Mouse (Mus musculus): ENCODE data around the gene Odaph.
A peak's percentile ranks its signal among the peaks of the same experiment; 100 is the strongest.
"Not testable (repeated sequence)": the region's sequence is repeated elsewhere in the genome, so short reads cannot be mapped to it uniquely, and the experiment has no call there.

The Odaph gene

DNA sequence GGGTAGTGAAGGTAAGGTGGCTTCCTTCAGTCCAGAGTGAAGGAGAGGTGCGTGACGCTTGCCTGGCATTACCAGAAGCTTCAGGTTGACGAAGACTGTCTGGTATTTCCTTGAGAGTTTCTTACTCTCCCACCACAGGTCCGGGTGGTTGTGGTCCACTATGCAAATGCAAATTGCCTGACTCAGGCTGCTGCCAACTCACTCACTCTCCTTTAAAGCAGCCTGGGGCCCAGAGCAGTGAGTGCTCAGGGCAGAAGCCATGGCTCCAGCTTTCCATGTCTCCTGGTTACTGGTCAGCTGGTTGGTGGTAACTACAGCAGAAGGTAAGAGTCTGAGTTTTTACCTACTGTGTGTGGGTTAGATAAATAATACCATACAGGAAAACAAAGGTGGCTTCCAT is at the start of gene Odaph:
TSS of gene Odaph (plus strand) at position 240 of the 400 bp plus-strand sequence.
- DNase-seq (ENCODE audit: low read depth, low spot score), result no peak

DNA sequence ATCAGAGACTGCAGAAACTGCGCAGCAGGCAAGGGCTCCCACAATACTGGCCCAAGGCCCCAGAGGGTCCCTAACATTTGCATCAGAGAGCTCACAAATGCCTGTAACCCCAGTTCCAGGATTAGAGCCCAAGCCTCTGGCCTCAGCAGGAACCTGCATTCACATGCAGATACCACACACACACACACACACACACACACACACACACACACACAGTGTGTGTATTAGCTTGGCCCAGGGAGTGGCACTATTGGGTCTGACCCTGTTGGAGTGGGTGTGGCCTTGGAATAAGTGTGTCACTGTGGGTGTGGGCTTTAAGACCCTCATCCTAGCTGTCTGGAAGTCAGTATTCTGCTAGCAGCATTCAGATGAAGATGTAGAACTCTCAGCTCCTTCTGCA is 41.7 kb upstream of the Odaph start:
- not testable (repeated sequence) for DNase-seq (ENCODE audit: low read depth, low spot score)

DNA sequence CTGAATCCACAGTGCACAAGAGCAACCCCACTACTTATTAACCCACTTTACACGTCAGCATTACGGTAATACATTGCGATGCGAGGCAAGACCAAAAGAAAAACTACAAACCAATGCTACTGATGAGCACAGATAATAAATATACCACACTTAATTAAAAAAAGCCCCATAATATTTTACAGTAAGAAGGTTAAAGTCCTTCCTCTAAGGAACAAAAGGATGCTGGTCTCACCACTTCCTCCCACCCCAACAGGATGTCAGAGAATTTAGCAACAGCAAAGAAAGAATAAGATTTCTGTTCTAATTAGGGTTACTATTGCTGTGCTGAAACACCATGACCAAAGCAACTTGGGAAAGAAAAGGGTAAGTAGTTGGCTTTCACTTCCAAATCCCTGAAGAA is 40.3 kb upstream of the Odaph start:
- DNase-seq (ENCODE audit: low read depth, low spot score), result no peak

DNA sequence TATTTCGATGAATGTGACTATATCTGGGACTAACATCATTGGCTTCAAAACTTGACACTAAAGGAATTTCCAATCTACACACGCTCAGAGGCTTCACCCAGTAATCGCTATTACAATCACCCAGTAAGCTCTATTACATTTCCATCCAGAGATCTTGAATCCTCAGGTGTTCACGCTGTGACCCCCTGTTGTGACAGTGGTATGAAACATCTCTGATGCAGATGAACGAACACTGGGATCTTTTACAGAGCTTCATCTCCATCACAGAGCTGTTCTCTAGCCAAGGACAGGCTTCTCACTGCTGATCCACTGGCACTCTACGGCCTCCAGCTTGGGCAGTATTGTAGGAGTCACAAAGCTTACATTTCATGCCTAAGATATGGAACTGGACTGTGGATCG is 37.8 kb upstream of the Odaph start:
- DNase-seq (ENCODE audit: low read depth, low spot score), result no peak

DNA sequence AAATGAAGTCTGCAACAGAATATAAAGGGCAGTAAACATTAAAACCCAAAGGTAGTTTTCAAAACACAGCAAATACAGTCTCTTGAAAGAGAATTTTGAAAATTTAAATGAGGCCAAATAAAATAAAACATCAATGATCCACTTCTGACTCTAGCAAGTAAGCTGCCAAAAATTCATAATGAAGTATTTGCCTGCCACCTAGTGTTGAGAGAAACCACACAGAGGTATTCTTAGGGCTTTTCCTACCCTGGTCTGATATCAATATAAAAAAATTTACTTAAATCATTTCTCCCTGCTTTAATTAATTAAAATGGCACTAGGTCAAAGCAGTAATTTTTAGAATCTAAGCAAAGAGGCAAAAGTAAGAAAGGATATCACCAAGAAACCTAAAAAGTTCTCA is 35.9 kb upstream of the Odaph start:
- peak; percentile 47 for DNase-seq (ENCODE audit: low read depth, low spot score)

DNA sequence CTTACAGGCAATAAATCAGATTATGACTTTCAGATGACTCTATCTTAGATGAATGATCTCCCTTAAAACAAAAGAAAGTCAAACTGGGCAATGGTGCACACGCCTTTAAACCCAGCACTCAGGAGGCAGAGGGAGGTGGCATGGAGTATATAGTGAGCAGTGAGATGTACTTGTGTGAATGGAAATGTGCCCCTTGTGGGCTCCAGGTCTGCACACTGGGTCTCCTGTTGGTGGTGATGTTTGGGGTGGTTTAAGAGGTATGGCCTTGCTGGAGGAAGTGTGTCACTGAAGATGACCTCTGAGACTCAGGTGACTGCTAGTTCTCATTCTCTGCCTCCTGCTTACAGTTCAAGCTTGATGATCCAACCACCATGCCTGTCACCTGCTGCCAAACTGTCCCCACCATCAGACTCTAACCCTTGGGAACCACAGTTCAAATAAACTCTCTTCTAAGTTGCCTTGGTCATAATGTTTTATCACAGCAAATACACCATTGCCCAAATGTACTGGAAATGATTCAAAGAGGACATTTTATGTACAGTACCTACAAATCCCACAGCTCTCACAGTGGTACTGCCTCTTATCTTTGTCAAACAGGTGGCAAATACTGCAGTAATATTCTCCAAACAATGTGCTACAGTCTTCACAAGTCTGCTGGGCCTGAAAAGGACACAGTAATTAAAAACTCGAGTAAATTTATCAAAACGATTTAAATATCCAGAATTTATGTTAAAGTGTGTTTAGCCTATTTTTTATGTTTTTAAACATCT is 30.1 kb upstream of the Odaph start:
- DNase-seq (ENCODE audit: low read depth, low spot score), result no peak

DNA sequence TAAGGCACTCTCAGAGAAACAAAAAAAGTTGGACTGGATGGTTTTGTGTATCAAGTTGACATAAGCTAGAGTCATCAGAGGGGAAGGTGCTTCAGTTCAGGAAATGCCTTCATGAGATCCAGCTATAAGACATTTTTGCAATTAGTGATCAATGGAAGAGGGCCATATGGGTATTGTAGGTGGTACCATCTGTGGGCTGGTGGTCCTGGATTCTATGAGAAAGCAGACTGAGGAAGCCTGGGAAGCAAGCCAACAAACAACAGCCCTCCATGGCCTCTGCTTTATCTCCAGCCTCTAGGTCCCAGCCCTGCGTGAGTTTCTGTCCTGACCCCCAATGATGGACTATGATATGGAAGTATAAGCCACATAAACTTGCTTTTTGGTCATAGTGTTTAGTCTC is 28.2 kb upstream of the Odaph start:
- no peak for DNase-seq (ENCODE audit: low read depth, low spot score)

DNA sequence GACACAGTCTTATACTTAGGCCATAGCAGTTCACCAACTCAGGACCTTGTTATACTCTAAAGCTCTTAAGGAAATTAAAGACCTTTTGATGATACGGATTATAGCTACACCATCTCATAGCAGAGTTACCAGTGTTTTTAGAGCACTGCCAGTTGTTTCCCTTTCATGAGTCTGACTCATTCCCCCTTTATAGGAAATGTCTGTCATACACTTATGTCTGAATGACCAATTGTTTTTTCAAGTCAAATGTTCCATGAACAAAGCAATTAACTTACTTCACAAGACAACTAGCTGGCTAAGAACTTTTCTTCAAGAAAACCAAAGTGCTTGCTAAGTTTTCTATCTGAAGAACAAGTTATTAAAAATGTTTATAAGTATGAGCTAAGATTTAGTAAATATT is 27.3 kb upstream of the Odaph start:
- no peak for DNase-seq (ENCODE audit: low read depth, low spot score)

DNA sequence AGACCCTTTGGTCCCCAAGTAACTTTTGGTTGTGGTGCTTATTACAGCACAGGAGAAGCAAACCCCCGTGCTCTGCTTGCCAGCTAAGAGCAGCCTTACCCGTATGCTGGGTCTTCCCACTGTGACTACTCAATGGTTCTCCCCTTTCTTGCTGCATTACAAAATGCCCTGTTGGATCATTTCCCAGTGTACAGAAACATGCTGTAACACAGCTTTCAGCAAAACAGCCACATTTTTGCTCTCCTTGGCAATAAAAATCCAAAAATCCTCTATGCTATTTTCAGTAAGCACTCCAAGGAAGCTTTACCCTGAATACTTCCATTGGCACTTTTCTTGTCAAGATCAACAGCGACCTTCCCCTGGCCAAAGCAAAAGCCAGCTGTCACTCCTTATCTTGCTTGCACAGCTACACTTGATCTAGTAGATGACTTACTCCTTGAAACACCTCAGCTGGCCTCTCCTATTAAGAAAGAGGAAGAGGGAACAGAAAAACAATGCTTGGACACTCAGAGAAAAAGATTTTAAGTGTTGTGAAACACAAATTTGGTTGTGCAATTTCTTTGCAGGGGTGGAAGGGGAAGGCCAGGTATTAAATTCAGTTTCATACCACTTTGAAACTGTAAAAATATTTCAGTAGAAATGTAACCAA is 26.5 kb upstream of the Odaph start:
- DNase-seq (ENCODE audit: low read depth, low spot score), result peak; percentile 61

DNA sequence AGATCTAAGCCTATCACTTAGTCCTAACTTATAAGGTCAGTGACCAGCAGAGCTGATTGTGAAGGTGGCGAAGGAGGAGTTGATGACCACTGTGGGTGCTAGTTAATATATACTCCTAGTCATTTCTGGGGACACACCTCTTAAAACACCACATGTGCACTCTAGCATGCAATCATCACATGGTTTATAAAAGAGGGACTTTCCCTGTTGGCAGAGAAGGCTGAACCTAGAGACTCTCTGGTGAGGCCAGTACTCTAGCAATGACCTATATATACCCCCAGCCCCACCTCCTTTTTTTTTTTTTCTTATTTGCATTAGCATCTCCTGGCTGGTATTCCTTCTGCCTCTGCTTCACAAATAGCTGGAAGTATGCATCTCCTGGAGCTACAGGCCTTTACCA is 25.9 kb upstream of the Odaph start:
- DNase-seq (ENCODE audit: low read depth, low spot score), result no peak

DNA sequence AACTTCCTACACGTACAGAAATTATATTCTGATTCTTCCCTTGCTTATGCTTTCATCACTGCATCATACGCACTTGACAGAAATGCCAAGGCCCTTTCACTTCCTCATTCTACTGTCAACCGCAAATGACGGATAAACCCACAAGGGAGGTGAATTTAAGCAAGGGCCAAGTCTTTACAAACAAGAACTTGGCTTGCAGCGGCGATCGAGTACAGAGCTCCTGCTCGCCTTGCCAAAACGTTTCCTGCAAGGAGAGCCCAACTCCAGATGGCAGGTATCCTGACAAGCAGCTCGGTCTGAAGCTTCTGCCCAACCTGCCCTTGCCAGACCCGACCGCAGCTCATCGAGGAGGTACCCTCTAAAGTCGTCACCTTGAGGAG is 25.0 kb upstream of the Odaph start:
- peak; percentile 84 for DNase-seq (ENCODE audit: low read depth, low spot score)

DNA sequence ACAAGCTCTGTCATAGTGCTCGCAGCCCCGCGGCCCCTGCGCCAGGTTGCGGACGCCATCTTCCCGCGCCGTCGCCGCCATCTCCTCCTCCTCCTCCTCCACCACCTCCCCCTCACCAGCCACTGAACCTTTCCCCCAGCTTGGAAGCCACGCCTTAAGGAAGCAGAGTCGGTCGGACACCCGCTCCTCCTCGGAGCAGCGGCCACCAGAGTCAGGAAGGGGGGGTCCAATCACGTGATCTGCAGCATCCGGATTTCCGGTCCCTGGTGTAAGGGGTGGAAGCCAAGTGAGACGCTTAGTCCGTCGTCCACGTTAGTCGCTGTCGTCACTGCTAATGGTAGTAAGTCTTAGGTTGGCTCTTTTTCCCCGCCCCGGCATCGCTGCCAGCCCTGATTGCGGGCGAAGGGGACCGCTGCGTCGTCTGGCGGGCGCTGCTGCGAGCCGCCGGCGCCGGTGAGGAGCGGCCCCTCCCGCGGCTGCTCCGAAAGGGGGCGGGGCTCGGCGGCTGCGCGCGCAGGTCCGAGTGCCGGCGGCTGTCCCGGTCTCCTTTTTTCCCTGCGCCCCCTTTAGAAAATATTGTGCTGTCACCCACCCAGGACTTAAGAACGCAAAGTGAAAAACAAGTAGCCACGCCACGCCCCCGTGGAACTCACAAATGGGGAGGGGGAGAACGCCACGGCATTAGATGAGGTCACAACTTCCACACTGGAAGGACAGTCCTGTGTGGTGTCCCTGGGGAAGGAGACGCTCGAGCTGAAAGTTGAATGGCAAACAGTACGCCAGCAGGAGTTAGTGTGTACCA is 24.4 kb upstream of the Odaph start, which contains the start of gene Rchy1:
TSS of gene Rchy1 (minus strand) at position 430 of the 802 bp plus-strand sequence.
- peak; percentile 99 for DNase-seq (ENCODE audit: low read depth, low spot score)

DNA sequence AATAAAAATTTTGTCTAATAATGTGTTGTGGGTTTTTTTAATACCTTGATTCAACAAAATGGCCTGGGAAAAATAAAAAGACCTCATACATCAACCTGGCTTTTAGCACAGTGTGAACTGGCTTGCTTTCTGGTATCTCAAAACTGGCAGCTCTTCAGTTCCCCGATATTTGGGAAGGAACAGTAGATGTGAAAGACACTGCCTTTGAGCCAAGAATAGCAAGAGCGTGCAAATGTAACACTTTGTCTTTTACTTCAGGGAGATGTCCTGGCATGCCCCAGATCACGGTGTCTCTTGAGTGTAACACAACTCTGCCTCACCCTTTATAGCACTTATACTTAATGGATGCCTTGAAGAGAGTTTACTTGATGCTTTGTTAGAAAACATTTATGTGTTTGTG is 15.2 kb upstream of the Odaph start:
- no peak for DNase-seq (ENCODE audit: low read depth, low spot score)

DNA sequence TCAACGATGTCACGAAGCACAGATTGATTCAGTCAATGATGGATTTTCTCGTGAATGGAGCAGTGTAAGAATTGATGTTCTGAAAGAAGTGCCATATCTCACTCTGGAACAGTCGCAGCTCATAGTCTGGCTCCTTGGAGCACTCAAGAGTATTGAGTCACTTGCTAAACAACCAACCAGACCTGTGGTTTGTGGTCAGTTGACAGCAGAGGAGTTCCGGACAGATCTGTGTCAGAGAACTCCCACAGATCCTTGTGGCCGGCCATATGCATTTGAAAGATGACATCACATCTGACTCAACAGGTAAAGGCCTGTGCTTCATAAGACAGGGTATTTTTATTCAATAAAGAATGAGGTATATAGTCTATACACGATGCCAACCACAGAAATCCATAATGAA is 13.3 kb upstream of the Odaph start:
- no peak for DNase-seq (ENCODE audit: low read depth, low spot score)

DNA sequence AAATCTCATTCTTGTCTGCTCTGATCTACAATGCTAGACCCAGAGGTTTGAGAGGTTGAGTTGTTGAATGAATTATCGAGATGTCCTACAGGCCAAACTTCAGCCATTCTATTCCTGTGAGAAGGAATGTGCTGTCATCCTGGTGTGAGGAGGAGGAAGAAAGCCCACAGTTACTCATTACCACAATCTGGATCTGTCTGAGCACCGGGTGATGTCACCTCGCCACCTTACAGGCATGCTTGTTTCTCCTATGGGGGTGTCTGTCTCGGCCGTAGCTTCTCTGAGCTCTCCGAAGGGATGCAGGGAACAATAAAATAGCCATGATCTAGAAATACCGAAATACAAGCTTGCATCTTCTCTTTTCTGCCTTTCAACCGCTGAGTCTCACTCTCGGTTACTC is 11.5 kb upstream of the Odaph start:
- DNase-seq (ENCODE audit: low read depth, low spot score), result peak; percentile 51

DNA sequence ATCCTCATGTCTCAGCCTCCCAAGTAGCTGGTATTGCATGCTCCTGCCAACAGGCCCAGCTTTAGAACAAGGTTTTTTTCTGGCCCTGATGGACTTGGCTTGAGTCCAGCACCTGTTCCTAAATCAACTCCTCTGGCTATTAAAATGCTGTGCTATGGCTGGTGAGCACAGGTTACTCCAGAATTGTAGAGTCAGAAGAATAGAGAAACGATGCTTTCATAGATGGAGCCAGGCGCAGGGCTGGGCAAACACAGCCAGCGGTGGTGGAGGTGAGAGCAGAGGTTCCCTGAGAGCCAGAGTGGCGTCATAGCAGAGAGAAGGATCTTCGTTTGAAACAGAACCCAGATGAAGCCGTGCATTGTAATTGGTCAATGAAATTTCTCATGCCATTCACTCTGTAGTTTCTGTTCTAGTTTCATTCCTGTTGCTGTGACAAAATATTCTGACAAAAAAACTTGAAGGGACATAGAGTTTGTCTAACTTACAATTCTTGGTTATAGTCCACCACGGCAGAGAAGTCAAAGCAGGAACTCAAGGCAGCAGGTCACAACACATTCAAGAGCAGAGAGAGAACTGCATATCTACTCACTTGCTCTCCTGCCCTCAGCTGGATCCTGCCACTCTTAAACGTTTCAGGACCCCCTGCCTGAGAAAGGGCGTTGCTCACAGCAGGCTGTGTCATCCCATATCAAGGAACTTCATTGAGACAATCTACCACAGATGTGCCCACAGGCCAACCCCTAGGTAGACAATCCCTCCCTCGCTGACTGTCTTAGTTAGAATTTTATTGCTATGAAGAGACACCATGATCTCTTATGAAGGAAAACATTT is 10.5 kb upstream of the Odaph start:
- no peak for DNase-seq (ENCODE audit: low read depth, low spot score)

DNA sequence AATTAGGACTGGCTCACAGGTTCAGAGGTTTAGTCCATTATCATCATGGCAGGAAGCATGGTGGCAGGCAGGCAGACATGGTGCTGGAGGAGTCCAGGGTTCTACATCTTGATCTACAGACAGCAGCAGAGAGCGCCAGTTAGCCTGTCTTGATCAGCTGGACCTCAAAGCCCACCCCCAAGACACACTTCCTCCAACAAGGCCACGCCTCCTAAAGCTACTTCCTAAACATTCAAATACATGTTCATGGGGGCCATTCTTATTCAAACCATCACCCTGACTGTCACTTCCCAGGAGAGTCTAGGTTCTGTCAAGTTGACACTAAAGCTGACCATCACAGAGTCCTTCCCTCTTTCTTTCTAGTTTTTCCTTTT is 9.9 kb upstream of the Odaph start:
- no peak for DNase-seq (ENCODE audit: low read depth, low spot score)

DNA sequence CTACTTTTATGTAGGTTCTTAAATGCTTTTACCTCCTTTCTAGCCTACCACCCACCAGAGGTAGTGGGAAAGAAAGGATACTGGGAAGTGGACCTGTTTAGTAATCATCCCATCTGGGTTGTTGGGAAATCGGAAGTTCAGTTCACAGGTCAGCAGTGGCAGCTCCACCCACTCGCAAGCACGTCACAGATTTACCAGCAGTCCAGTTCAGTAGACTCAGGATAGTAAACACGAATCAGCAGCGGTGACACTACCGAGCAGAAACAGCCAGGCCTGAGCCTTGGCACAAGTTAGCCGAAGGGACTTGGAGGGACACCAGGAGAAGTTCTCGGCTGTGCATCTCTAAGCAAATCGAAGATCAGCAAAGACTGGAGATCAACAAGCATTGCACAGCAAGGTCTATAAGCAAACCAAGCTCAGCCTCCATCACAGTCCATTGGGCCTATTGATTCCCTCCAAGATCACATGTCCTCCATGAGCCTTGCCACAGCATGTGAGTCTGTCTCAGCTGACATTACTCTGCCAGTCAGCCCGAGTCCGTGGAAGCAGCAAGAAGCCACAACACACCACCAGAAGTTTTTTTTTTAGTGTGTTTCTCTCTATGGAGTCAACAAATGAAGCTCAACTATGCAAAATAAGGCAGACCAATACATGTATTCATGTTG is 6.0 kb upstream of the Odaph start:
- no peak for DNase-seq (ENCODE audit: low read depth, low spot score)

DNA sequence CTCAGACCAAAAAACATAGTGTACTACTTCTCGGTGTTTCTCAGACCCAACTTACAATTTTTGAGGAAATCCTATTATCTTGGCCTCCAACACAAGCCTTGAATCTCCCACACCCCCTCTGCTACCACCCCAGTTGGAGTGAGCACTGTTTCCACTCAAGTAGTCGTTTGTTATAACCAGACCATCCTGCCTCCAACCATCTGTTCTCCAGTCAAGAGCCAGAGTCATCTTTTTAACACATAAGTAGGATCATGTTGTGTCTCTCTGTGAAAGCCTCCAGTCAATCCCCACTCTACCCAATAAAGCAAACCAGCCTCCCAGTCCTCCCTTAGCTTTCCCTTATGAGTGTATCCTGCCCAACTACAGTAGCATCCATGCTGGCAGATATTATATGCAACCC is 3.8 kb upstream of the Odaph start:
- peak; percentile 55 for DNase-seq (ENCODE audit: low read depth, low spot score)

DNA sequence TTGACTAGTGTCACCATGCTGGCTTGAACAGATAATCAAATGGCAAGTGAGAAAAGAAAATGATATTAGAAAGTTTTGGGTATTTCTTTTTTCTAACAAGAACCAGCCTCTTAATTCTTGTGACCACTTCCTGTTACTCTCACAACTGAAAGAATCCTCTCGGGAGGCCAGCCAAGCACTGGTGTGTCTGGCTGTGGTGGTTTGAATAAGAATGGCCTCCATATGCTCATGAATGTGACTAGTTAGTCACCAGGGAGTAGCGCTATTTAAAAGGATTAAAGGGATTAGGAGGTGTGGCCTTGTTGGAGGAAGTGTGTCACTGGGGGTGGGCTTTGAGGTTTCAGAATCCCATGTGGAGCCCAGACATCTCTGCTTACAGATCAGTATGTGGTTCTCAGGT is 1.6 kb upstream of the Odaph start:
- no peak for DNase-seq (ENCODE audit: low read depth, low spot score)

DNA sequence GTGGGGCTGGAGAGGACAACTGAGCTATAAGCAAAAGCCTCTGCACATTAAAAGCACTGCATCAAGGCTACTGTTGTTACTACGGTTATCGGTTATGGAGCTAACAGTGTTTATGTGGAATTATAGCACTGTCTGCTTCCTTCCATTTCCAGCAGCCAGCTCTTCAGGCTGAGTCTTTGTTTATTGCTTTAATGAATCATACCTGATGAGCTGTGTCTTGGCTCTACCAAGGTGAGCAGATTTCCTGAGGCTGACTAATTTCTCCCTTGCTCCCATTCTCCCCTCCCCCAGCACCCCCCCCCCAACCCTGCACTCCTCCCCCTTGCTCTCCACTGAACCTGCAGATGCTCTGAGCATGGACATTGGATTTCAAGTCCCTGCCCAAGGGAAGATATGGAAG is 524 bp downstream of the Odaph start:
- DNase-seq (ENCODE audit: low read depth, low spot score), result no peak

Measured in brain, adult 2 months (tissue).